Mouse (Mus musculus) small intestine, adult 2 months (tissue): ENCODE measurements at regions not wholly inside any gene's neighbourhood (a gene's known extent, or its start where the extent isn't known, plus 50 kb on each side); places are given as distances from the start of the nearest gene placed in this dataset.

Experiments
- H3K27ac ChIP-seq: fragments of 200-500 bp; 2 replicates; pipeline ENCODE4 v1.5.1; 2012; ENCODE audit warnings: low read depth, low read length, control low read depth, inconsistent platforms; ENCODE audit not compliant: insufficient read depth
- H3K27me3 ChIP-seq: fragments of 200-500 bp; 2 replicates; pipeline ENCODE4 v1.6.1; 2012; ENCODE audit warnings: mild to moderate bottlenecking, moderate library complexity, low read length, inconsistent platforms; ENCODE audit not compliant: control insufficient read depth, insufficient read depth
- H3K36me3 ChIP-seq: fragments of 200-500 bp; 2 replicates; pipeline ENCODE4 v1.6.1; 2012; ENCODE audit warnings: mild to moderate bottlenecking, low read length, control low read depth, inconsistent platforms; ENCODE audit not compliant: control insufficient read depth, insufficient read depth
- H3K4me1 ChIP-seq: fragments of 200-500 bp; 2 replicates; pipeline ENCODE4 v1.6.1; 2012; ENCODE audit warnings: low read length, inconsistent platforms, mixed read lengths; ENCODE audit not compliant: control insufficient read depth, insufficient read depth, insufficient read length
- H3K4me3 ChIP-seq: fragments of 200-500 bp; 2 replicates; pipeline ENCODE4 v1.5.1; 2012; ENCODE audit warnings: low read depth, mild to moderate bottlenecking, control low read depth, inconsistent platforms, low read length, moderate library complexity
- CTCF ChIP-seq: fragments of 200-500 bp; IDR thresholded peaks from 2 replicates; pipeline ENCODE4 v1.5.1; 2012; ENCODE audit warnings: low read depth, mild to moderate bottlenecking, control low read depth, inconsistent platforms, low read length, moderate library complexity, mixed read lengths; ENCODE audit not compliant: insufficient replicate concordance, insufficient read length; ENCODE audit errors: extremely low read depth
- POLR2A ChIP-seq: fragments of 200-500 bp; IDR thresholded peaks from 2 replicates; pipeline ENCODE4 v1.6.1; 2012; ENCODE audit warnings: low read depth, mild to moderate bottlenecking, control low read depth, inconsistent platforms, low read length, moderate library complexity
- WGBS: fragments of 180-500 bp; shearing (Covaris S2); methylation state at CpG from one replicate; pipeline ENCODE4 v1.1.7; 2018; 5-methylcytosine and 5-hydroxymethylcytosine counted together

GRCm38 (mm10) chr2:103906581-103907184 is 51.1 kb upstream of the Lmo2 start:
- Histone ChIP-seq H3K27ac (no peak overlapping the region), H3K27me3 (no peaks in the 10 kb centered on the region), H3K4me3 (no peak overlapping the region), H3K36me3 (no peaks in the 10 kb centered on the region), H3K4me1 (no peaks in the 10 kb centered on the region)
- WGBS = 23% methylated on average over 2 of the region's 2 CpGs
- TF ChIP-seq POLR2A (no peak), CTCF (no peak)
